In the genomic region with DNA sequence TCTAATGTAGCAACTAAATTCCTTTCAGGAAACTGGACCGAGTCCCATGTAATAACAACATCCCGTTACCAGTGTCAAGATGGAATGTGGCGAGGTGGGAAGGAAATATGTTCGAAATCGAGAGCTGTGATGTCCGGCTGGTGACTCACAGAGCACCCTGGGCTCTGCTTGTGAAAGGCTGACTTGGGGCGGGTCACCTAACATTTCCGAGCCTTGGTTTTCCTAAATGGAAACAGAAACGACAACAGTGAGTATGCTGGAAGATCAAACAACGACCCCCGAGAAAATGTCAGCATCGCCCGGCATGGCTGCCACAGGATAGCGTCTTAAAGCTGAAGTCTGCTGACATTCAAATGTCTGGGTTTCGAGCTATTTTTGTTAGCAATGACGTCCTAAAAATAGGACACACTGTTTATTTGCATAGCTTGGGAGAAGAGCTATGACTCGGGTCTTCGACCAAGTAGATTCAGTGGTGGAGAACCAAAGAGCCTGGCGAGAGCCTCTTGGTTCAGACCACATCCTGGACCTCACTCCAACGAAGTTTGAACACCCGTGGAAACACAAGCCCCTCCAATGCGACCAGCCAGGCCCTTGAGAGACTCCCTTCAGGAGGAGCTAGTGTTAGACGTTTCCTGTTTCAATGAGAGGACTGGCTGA, we compare ENCODE assay signal across 8 mouse cellular contexts. TPM values are rescaled to one million over a fixed set of nuclear protein-coding genes. Genes with fewer than 3 reads are reported as not detected.
DNase-seq lines count a peak whose midpoint lies in the region; ATAC-seq and TF ChIP-seq lines count a peak whose summit lies in the region.

No protein-coding gene starts in this region.

- peak overlapping the region; percentile 49 for H3K4me2 ChIP-seq in heart, embryonic 12.5 days
- no peak overlapping the region for H3K4me2 ChIP-seq in hindbrain, embryonic 13.5 days

- DNase-seq in spleen, adult 2 months (ENCODE audit: low read depth in 1 of 2, low spot score in 2 of 2): peak; percentile 20 to 75
- no peak for DNase-seq in spleen, postnatal 14 days (ENCODE audit: low spot score in 2 of 2)
- peak; percentile 43 to 66 for DNase-seq in kidney, postnatal 25 days
- DNase-seq in right cerebral cortex, postnatal 25 days: no peak
- no peak for DNase-seq in left cerebral cortex, adult 18-20 months (ENCODE audit: low spot score in 2 of 2)

- H3K4me3 ChIP-seq in spleen, adult 2 months (ENCODE audit: extremely low read depth, insufficient read depth, insufficient read length): peak overlapping the region; percentile 36; the same call in 1 of the 2 replicates
- peak overlapping the region; percentile 8; the same call in 1 of the 2 replicates for H3K4me3 ChIP-seq in heart, embryonic 12.5 days
- no peak overlapping the region for H3K4me3 ChIP-seq in hindbrain, embryonic 13.5 days

- H3K9me3 ChIP-seq in heart, embryonic 12.5 days (replicated peaks): no peaks in the 10 kb centered on the region
- no peaks in the 10 kb centered on the region for H3K9me3 ChIP-seq in hindbrain, embryonic 13.5 days

- no peaks in the 10 kb centered on the region for H3K27me3 ChIP-seq in spleen, adult 2 months (ENCODE audit: control insufficient read depth, insufficient read depth, low read length)
- no peaks in the 10 kb centered on the region for H3K27me3 ChIP-seq in heart, embryonic 12.5 days (replicated peaks)
- H3K27me3 ChIP-seq in hindbrain, embryonic 13.5 days: no peaks in the 10 kb centered on the region

- 0 out of 2 replicates have a peak, but pooled peaks have one; percentile 18 for ATAC-seq in heart, embryonic 12.5 days (ENCODE audit: insufficient number of reproducible peaks, low FRiP score)
- ATAC-seq in hindbrain, embryonic 13.5 days (ENCODE audit: low FRiP score): no peak
- ATAC-seq in megakaryocyte-erythroid progenitor cell, adult 5-6 weeks (replicated peaks; ENCODE audit: low FRiP score, low TSS enrichment, poor library complexity, severe bottlenecking): no peak

- H3K27ac ChIP-seq in spleen, adult 2 months (ENCODE audit: insufficient read depth, low read length): peak overlapping the region; percentile 24; the same call in 1 of the 2 replicates
- no peak overlapping the region for H3K27ac ChIP-seq in heart, embryonic 12.5 days (ENCODE audit: poor library complexity, severe bottlenecking)
- no peak overlapping the region for H3K27ac ChIP-seq in hindbrain, embryonic 13.5 days

- H3K4me1 ChIP-seq in spleen, adult 2 months (ENCODE audit: control insufficient read depth, insufficient read depth, insufficient read length): peaks cover 11% of the 10 kb centered on the region; the same call in 1 of the 2 replicates
- peaks cover 10% of the 10 kb centered on the region; the same call in 1 of the 2 replicates for H3K4me1 ChIP-seq in heart, embryonic 12.5 days (replicated peaks)
- no peaks in the 10 kb centered on the region for H3K4me1 ChIP-seq in hindbrain, embryonic 13.5 days (replicated peaks)

- H3K9ac ChIP-seq in heart, embryonic 12.5 days: no peak overlapping the region
- H3K9ac ChIP-seq in hindbrain, embryonic 13.5 days: no peak overlapping the region

- no peak for TF ChIP-seq POLR2A in spleen, adult 2 months (IDR thresholded peaks at IDR 0.05; ENCODE audit: low read depth, low read length)

- no peaks in the 10 kb centered on the region for H3K36me3 ChIP-seq in spleen, adult 2 months (ENCODE audit: control insufficient read depth, insufficient read depth, low read length)
- no peaks in the 10 kb centered on the region for H3K36me3 ChIP-seq in heart, embryonic 12.5 days
- no peaks in the 10 kb centered on the region for H3K36me3 ChIP-seq in hindbrain, embryonic 13.5 days

- WGBS in spleen, adult 2 months: 34% methylated on average over 23 of the region's 23 CpGs
- 39% methylated on average over 23 of the region's 23 CpGs for WGBS in heart, embryonic 12.5 days
- 86% methylated on average over 23 of the region's 23 CpGs for WGBS in hindbrain, embryonic 13.5 days

- TF ChIP-seq CTCF in spleen, adult 2 months (IDR thresholded peaks at IDR 0.05; ENCODE audit: extremely low read depth, insufficient read depth, insufficient read length, insufficient replicate concordance): no peak

RNA-seq across cellular contexts. Expression of gene Socs2, which starts 28.0 kb away (rescaled TPM):
- polyA plus RNA-seq in spleen, adult 2 months (2012; rRNA removed): 10.2 and 12.7 TPM in 2 replicates
- polyA plus RNA-seq in heart, embryonic 12.5 days (2016; fragmentation: Nextera tagmentation; extraction: Ambion mirVana): 47.7 and 49.0 TPM in 2 replicates
- 118 and 138 TPM in 2 replicates for polyA plus RNA-seq in hindbrain, embryonic 13.5 days (2015; fragmentation: Nextera tagmentation; extraction: Ambion mirVana)
- total RNA-seq in megakaryocyte-erythroid progenitor cell, adult 5-6 weeks (2014; fragmentation: Nextera tagmentation): 0.59 and 2.4 TPM in 2 replicates
- total RNA-seq in megakaryocyte-erythroid progenitor cell, adult 5-6 weeks (2017): 0.61 TPM in 1 of 2 replicates, not detected in the other
- 10 to 100 TPM; 26.9 to 31.7 TPM for total RNA-seq in left cerebral cortex, adult 18-20 months (2021)

Comparison
In these comparisons a context has a peak if more than half of its experiments do, and no peak if none do; other contexts are left out.
1. DNase-seq: peak in spleen, adult 2 months (2 of 2) and kidney, postnatal 25 days (2 of 2); none in spleen, postnatal 14 days (0 of 2), right cerebral cortex, postnatal 25 days (single experiment) and left cerebral cortex, adult 18-20 months (0 of 2).